Mouse (Mus musculus) midbrain, embryonic 10.5 days (tissue): ENCODE data around the gene Dhx37. TPM values are rescaled to one million over a fixed set of nuclear protein-coding genes. Genes with fewer than 3 reads are reported as not detected.
"Not testable (repeated sequence)": the region's sequence is repeated elsewhere in the genome, so short reads cannot be mapped to it uniquely, and the experiment has no call there.

Experiments
- DNase-seq: peaks from one replicate; pipeline ENCODE4 v3.0.0-alpha.2; 2017; ENCODE audit warnings: low spot score
- H3K27ac ChIP-seq: fragments of 300-500 bp; sonication (generic); replicated peaks from 2 replicates; pipeline ENCODE4 v1.5.1; 2016; ENCODE audit warnings: mild to moderate bottlenecking
- H3K27me3 ChIP-seq: fragments of 300-500 bp; sonication (generic); 2 replicates; pipeline ENCODE4 v1.6.1; 2016; ENCODE audit warnings: low read depth, mild to moderate bottlenecking; ENCODE audit not compliant: poor library complexity, severe bottlenecking
- H3K36me3 ChIP-seq: fragments of 300-500 bp; sonication (generic); 2 replicates; pipeline ENCODE4 v1.6.1; 2016; ENCODE audit warnings: mild to moderate bottlenecking, moderate library complexity
- H3K4me1 ChIP-seq: fragments of 300-500 bp; sonication (generic); 2 replicates; pipeline ENCODE4 v1.6.1; 2016
- H3K4me3 ChIP-seq: fragments of 300-500 bp; sonication (generic); 2 replicates; pipeline ENCODE4 v1.5.1; 2016; ENCODE audit warnings: mild to moderate bottlenecking, moderate library complexity
- H3K9me3 ChIP-seq: fragments of 300-500 bp; sonication (generic); replicated peaks from 2 replicates; pipeline ENCODE4 v1.6.1; 2016; ENCODE audit warnings: mild to moderate bottlenecking
- WGBS: fragments of 180-500 bp; shearing (Covaris S2); methylation state at CpG from one replicate; pipeline ENCODE4 v1.1.7; 2016; 5-methylcytosine and 5-hydroxymethylcytosine counted together
- polyA plus RNA-seq: library from polyadenylated mRNA; unstranded; fragments of >200 nt; fragmentation: Nextera tagmentation; extraction: Ambion mirVana; gene quantifications from 2 replicates; pipeline ENCODE4 v1.2.1, GENCODE M21; 2016

The Dhx37 gene
- polyA plus RNA-seq, 1 experiment from 2014 or later = 21.2 TPM

- Histone ChIP-seq H3K36me3 (no peaks in the 10 kb centered on the region), H3K4me1 (peaks cover 51% of the 10 kb centered on the region), H3K9me3 (no peaks in the 10 kb centered on the region), H3K27ac (peak overlapping the region; percentile 87), H3K4me3 (peak overlapping the region; percentile 61), H3K27me3 (peaks cover 12% of the 10 kb centered on the region; the same call in 1 of the 2 replicates)
- 3% methylated on average over 7 of the region's 7 CpGs for WGBS
- no peak for DNase-seq
Observed at GRCm38 (mm10) chr5:125404536-125404902, 29.4 kb downstream of the Dhx37 start.

- peak; percentile 77 for DNase-seq
- peak overlapping the region; percentile 66 for H3K27ac ChIP-seq
- H3K9me3 ChIP-seq = no peaks in the 10 kb centered on the region
- H3K27me3 ChIP-seq = peaks cover 12% of the 10 kb centered on the region; the same call in 1 of the 2 replicates
- peaks cover 49% of the 10 kb centered on the region for H3K4me1 ChIP-seq
- H3K36me3 ChIP-seq = no peaks in the 10 kb centered on the region
- 10% methylated on average over 31 of the region's 31 CpGs for WGBS
- peak overlapping the region; percentile 61 for H3K4me3 ChIP-seq
Observed at GRCm38 (mm10) chr5:125403481-125404465, 30.1 kb downstream of the Dhx37 start.

- H3K9me3 ChIP-seq = no peaks in the 10 kb centered on the region
- H3K27ac ChIP-seq = peak overlapping the region; percentile 28; the same call in 1 of the 2 replicates
- peak overlapping the region; percentile 28; the same call in 1 of the 2 replicates for H3K4me3 ChIP-seq
- no peaks in the 10 kb centered on the region for H3K36me3 ChIP-seq
- no peak for DNase-seq
- H3K27me3 ChIP-seq = peaks cover 12% of the 10 kb centered on the region; the same call in 1 of the 2 replicates
- WGBS = 53% methylated on average over 6 of the region's 6 CpGs
- peaks cover 41% of the 10 kb centered on the region for H3K4me1 ChIP-seq
Observed at GRCm38 (mm10) chr5:125402991-125403390, 30.9 kb downstream of the Dhx37 start.

- Histone ChIP-seq H3K4me3 (peak overlapping the region; percentile 28; the same call in 1 of the 2 replicates), H3K9me3 (no peaks in the 10 kb centered on the region), H3K4me1 (peaks cover 38% of the 10 kb centered on the region), H3K27ac (peak overlapping the region; percentile 28; the same call in 1 of the 2 replicates), H3K36me3 (no peaks in the 10 kb centered on the region), H3K27me3 (peaks cover 12% of the 10 kb centered on the region; the same call in 1 of the 2 replicates)
- no peak for DNase-seq
- WGBS = 51% methylated on average over 10 of the region's 10 CpGs
Observed at GRCm38 (mm10) chr5:125402476-125402875, 31.4 kb downstream of the Dhx37 start.

- Histone ChIP-seq H3K9me3 (no peaks in the 10 kb centered on the region), H3K4me1 (peaks cover 26% of the 10 kb centered on the region), H3K27me3 (peaks cover 17% of the 10 kb centered on the region; the same call in 1 of the 2 replicates), H3K36me3 (no peaks in the 10 kb centered on the region), H3K4me3 (no peak overlapping the region), H3K27ac (no peak overlapping the region)
- 63% methylated on average over 7 of the region's 7 CpGs for WGBS
- no peak for DNase-seq
Observed at GRCm38 (mm10) chr5:125400903-125401302, 33.0 kb downstream of the Dhx37 start.

- H3K4me3 ChIP-seq = peak overlapping the region; percentile 45; the same call in 1 of the 2 replicates
- no peaks in the 10 kb centered on the region for H3K36me3 ChIP-seq
- H3K27ac ChIP-seq = peak overlapping the region; percentile 100
- WGBS = 52% methylated on average over 3 of the region's 3 CpGs
- no peak for DNase-seq
- 0 out of 2 replicates have a peak, but pooled peaks cover 5% of the 10 kb centered on the region for H3K27me3 ChIP-seq
- H3K4me1 ChIP-seq = peaks cover 41% of the 10 kb centered on the region
- H3K9me3 ChIP-seq = no peaks in the 10 kb centered on the region
Observed at GRCm38 (mm10) chr5:125395008-125395407, 38.9 kb downstream of the Dhx37 start.

- 12% methylated on average over 23 of the region's 25 CpGs for WGBS
- peak; percentile 94 for DNase-seq
- Histone ChIP-seq H3K36me3 (no peaks in the 10 kb centered on the region), H3K4me3 (peak overlapping the region; percentile 45), H3K27me3 (0 out of 2 replicates have a peak, but pooled peaks cover 5% of the 10 kb centered on the region), H3K4me1 (peaks cover 43% of the 10 kb centered on the region), H3K9me3 (no peaks in the 10 kb centered on the region), H3K27ac (peak overlapping the region; percentile 100)
Observed at GRCm38 (mm10) chr5:125393622-125394603, 40.0 kb downstream of the Dhx37 start.

- Histone ChIP-seq H3K4me3 (peak overlapping the region; percentile 45), H3K36me3 (peaks cover 7% of the 10 kb centered on the region), H3K4me1 (peaks cover 49% of the 10 kb centered on the region), H3K27me3 (0 out of 2 replicates have a peak, but pooled peaks cover 5% of the 10 kb centered on the region), H3K27ac (peak overlapping the region; percentile 100), H3K9me3 (no peaks in the 10 kb centered on the region)
- DNase-seq = peak; percentile 96
- 2% methylated on average over 20 of the region's 20 CpGs for WGBS
Observed at GRCm38 (mm10) chr5:125392977-125393621, 40.8 kb downstream of the Dhx37 start.

- H3K4me1 ChIP-seq = peaks cover 50% of the 10 kb centered on the region
- peak overlapping the region; percentile 100 for H3K27ac ChIP-seq
- no peaks in the 10 kb centered on the region for H3K9me3 ChIP-seq
- DNase-seq = no peak
- 61% methylated on average over 1 of the region's 1 CpGs for WGBS
- peak overlapping the region; percentile 45 for H3K4me3 ChIP-seq
- peaks cover 9% of the 10 kb centered on the region for H3K36me3 ChIP-seq
- H3K27me3 ChIP-seq = 0 out of 2 replicates have a peak, but pooled peaks cover 5% of the 10 kb centered on the region
Observed at GRCm38 (mm10) chr5:125392618-125392976, 41.3 kb downstream of the Dhx37 start.

GRCm38 (mm10) chr5:125392176-125392575, 41.7 kb downstream of the Dhx37 start:
- not testable (repeated sequence) for DNase-seq, H3K27me3 ChIP-seq, H3K9me3 ChIP-seq, H3K4me3 ChIP-seq
- WGBS = 92% methylated on average over 4 of the region's 4 CpGs
- Histone ChIP-seq H3K36me3 (peaks cover 10% of the 10 kb centered on the region), H3K27ac (peak overlapping the region; percentile 100), H3K4me1 (peaks cover 50% of the 10 kb centered on the region)

GRCm38 (mm10) chr5:125391609-125392008, 42.3 kb downstream of the Dhx37 start:
- Histone ChIP-seq H3K36me3 (peaks cover 12% of the 10 kb centered on the region), H3K27me3 (no peaks in the 10 kb centered on the region), H3K4me1 (peaks cover 50% of the 10 kb centered on the region), H3K27ac (peak overlapping the region; percentile 100), H3K4me3 (no peak overlapping the region), H3K9me3 (no peaks in the 10 kb centered on the region)
- no peak for DNase-seq
- 86% methylated on average over 5 of the region's 5 CpGs for WGBS
